Mouse (Mus musculus): ENCODE results near the gene Wdr90.
"Not testable (repeated sequence)": the region's sequence is repeated elsewhere in the genome, so short reads cannot be mapped to it uniquely, and the experiment has no call there.

Gene Wdr90

GRCm38 (mm10) chr17:25830200-25830753 is 31.0 kb downstream of the Wdr90 start:
- no peak for DNase-seq (ENCODE audit: low spot score in 2 of 2)

GRCm38 (mm10) chr17:25829558-25830017 is 31.7 kb downstream of the Wdr90 start:
- DNase-seq (ENCODE audit: low spot score in 2 of 2) = no peak

- DNase-seq (ENCODE audit: low spot score in 2 of 2) = peak; percentile 73 to 75
These were observed 32.4 kb downstream of the Wdr90 start, which contains the start of gene Jmjd8 for GRCm38 (mm10) chr17:25828712-25829557. TSS of gene Jmjd8 (plus strand) at chr17:25828867.

- DNase-seq (ENCODE audit: low spot score in 2 of 2) = no peak
These were observed 33.1 kb downstream of the Wdr90 start for GRCm38 (mm10) chr17:25828223-25828594.

- no peak for DNase-seq (ENCODE audit: low spot score in 2 of 2)
These were observed 33.6 kb downstream of the Wdr90 start for GRCm38 (mm10) chr17:25827546-25828222.

- no peak for DNase-seq (ENCODE audit: low spot score in 2 of 2)
These were observed 34.3 kb downstream of the Wdr90 start for GRCm38 (mm10) chr17:25827011-25827410.

- no peak for DNase-seq (ENCODE audit: low spot score in 2 of 2)
These were observed 35.2 kb downstream of the Wdr90 start for GRCm38 (mm10) chr17:25825984-25826570.

- DNase-seq (ENCODE audit: low spot score in 2 of 2) = no peak
These were observed 36.0 kb downstream of the Wdr90 start for GRCm38 (mm10) chr17:25825311-25825710.

GRCm38 (mm10) chr17:25824362-25825142 is 36.7 kb downstream of the Wdr90 start:
- DNase-seq (ENCODE audit: low spot score in 2 of 2) = no peak

GRCm38 (mm10) chr17:25823452-25823851 is 37.8 kb downstream of the Wdr90 start, which contains the start of gene Wdr24:
TSS of gene Wdr24 (plus strand) at chr17:25823627.
- DNase-seq (ENCODE audit: low spot score in 2 of 2) = peak in 1 of 2 experiments; percentile 68

GRCm38 (mm10) chr17:25818851-25819780 is 42.2 kb downstream of the Wdr90 start:
- no peak for DNase-seq (ENCODE audit: low spot score in 2 of 2)

GRCm38 (mm10) chr17:25817662-25818061 is 43.6 kb downstream of the Wdr90 start:
- DNase-seq (ENCODE audit: low spot score in 2 of 2) = no peak

- peak; percentile 65 to 74 for DNase-seq (ENCODE audit: low spot score in 2 of 2)
These were observed 47.8 kb downstream of the Wdr90 start for GRCm38 (mm10) chr17:25813471-25813870.

- DNase-seq (ENCODE audit: low spot score in 2 of 2) = no peak
These were observed 50.4 kb downstream of the Wdr90 start for GRCm38 (mm10) chr17:25810890-25811289.

GRCm38 (mm10) chr17:25809606-25810340 is 51.5 kb downstream of the Wdr90 start:
- DNase-seq (ENCODE audit: low spot score in 2 of 2) = no peak

- peak; percentile 77 to 82 for DNase-seq (ENCODE audit: low spot score in 2 of 2)
These were observed 52.3 kb downstream of the Wdr90 start, which contains the start of gene Fbxl16 for GRCm38 (mm10) chr17:25808789-25809605. TSS of gene Fbxl16 (plus strand) at chr17:25809085.

GRCm38 (mm10) chr17:25808028-25808427 is 53.3 kb downstream of the Wdr90 start:
- no peak for DNase-seq (ENCODE audit: low spot score in 2 of 2)

- DNase-seq (ENCODE audit: low spot score in 2 of 2) = not testable (repeated sequence)
These were observed 53.8 kb downstream of the Wdr90 start for GRCm38 (mm10) chr17:25807452-25807851.
